Mouse (Mus musculus) ovary, adult 2 months (tissue): ENCODE measurements around the gene Pla2r1. TPM values are rescaled to one million over a fixed set of nuclear protein-coding genes. Genes with fewer than 3 reads are reported as not detected.

Experiments used
- polyA plus RNA-seq: library from polyadenylated mRNA; depleted of rRNA; stranded (reverse); fragments of >200 nt; gene quantifications from 2 replicates; pipeline ENCODE4 v1.2.3, GENCODE M21; 2012; rRNA removed

The Pla2r1 gene
- 6.8 and 8.7 TPM in 2 replicates for polyA plus RNA-seq

GRCm38 (mm10) chr2:60552902-60553682, at the start of gene Pla2r1:
TSS of gene Pla2r1 (minus strand) at chr2:60553308.

GRCm38 (mm10) chr2:60382858-60383669, 170.0 kb downstream of the Pla2r1 start, which contains the start of gene Ly75:
TSS of gene Ly75 (minus strand) at chr2:60383303.

Other genes with a start within 250 kb of the Pla2r1 start
- gene Ly75, start 170.0 kb downstream of the Pla2r1 start, polyA plus RNA-seq: 0.55 and 0.75 TPM in 2 replicates
- 1.2 and 3.1 TPM in 2 replicates for gene Itgb6, start 169.3 kb upstream of the Pla2r1 start, polyA plus RNA-seq